Mouse (Mus musculus) heart, adult 2 months (tissue): ENCODE data around the gene Ptprm.

Experiments used
- CTCF ChIP-seq: fragments of 200-600 bp; IDR thresholded peaks from 2 replicates; pipeline ENCODE4 v1.8.1; 2022; ENCODE audit warnings: antibody characterized with exemption, mild to moderate bottlenecking, moderate library complexity
- POLR2A ChIP-seq: fragments of 200-500 bp; IDR thresholded peaks from 2 replicates; pipeline ENCODE4 v1.6.1; 2011; ENCODE audit warnings: mild to moderate bottlenecking, low read depth, low read length, control low read depth; ENCODE audit not compliant: insufficient read depth

DNA sequence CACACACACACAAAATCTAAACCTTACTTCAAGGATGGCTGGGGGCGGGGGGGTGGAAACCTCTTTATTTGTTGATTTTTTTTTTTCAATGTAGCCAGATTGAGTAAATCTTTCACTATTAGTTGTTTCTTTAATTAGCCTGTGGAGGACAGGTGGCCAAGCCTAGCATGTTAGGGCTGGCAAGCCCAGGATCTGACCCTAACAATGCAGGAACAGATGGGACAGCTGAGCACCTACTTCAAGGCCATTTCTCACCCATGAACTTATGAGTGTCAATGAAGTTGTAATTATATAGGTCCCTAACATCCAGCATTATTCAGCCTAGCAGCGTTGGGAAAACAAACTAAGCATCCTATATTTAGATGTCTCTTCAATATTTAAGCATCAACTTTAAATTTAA lies 248.1 kb downstream of the Ptprm start:
- TF ChIP-seq CTCF (no peak), POLR2A (no peak)
